Mouse (Mus musculus): ENCODE measurements around the gene Ubxn4.
"Not testable (repeated sequence)": the region's sequence is repeated elsewhere in the genome, so short reads cannot be mapped to it uniquely, and the experiment has no call there.

The Ubxn4 gene

GRCm38 (mm10) chr1:128243627-128243995, at the start of gene Ubxn4:
TSS of gene Ubxn4 (plus strand) at chr1:128243964.
- DNase-seq (ENCODE audit: low spot score) = no peak

DNA sequence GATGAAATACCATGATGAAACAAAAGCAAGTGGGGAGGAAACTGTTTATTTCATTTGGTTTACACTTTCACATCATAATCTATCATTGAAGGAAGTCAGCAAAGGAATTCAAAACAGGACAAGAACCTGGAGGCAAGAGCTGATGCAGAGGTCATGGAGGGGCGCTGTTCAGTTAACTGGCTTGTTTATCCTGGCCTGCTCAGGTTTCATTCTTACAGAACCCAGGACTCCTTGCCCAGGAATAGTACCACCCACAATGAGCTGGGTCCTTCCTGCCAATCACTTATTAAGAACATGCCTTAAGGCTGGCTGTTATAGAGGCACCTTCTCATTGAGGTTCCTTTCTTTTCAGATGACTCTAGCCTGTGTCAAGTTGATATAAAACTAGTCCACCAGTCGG, 49.8 kb upstream of the Ubxn4 start:
- DNase-seq (ENCODE audit: low spot score) = no peak

DNA sequence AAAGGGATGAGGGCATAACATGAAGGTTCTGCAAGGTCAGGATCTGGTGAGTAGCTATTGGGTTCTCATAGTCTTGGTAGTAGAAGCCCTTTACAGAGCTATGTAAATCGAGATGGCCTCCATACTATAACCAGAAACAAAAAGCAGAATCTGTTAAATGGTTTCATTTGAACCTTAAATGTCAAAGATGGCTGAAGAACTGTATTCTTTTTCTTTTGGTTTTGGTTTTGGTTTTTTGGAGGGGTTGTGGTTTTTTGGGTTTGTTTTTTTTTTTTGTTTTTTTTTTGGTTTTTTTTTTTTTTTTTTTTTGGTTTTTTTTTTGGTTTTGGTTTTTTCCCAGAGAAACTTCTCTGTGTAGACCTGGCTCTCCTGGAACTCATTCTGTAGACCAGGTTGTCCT, 46.4 kb upstream of the Ubxn4 start:
- no peak for DNase-seq (ENCODE audit: low spot score)

- DNase-seq (ENCODE audit: low spot score) = no peak
These were observed 30.5 kb upstream of the Ubxn4 start for GRCm38 (mm10) chr1:128213261-128213660.

DNA sequence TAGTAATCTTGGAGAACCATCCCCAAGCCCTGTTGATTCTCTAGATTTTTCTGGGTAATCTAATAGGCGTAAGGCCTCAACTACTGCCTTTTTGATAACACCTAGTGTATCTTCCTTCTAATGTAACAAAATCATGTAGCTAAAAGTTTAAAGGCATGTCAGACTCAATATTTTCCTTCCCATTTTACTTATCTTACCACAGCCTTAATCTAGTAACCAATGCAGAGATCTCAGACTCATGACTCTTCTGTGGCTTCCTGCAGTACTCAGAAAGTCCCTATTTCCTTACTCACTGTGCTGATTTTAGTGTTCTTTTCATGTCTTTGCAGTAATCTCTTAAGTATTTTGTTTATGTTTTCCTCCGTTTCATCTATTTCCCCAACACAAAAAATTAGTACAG, 21.9 kb upstream of the Ubxn4 start:
- no peak for DNase-seq (ENCODE audit: low spot score)

GRCm38 (mm10) chr1:128223304-128223703, 20.5 kb upstream of the Ubxn4 start:
- DNase-seq (ENCODE audit: low spot score) = no peak

DNA sequence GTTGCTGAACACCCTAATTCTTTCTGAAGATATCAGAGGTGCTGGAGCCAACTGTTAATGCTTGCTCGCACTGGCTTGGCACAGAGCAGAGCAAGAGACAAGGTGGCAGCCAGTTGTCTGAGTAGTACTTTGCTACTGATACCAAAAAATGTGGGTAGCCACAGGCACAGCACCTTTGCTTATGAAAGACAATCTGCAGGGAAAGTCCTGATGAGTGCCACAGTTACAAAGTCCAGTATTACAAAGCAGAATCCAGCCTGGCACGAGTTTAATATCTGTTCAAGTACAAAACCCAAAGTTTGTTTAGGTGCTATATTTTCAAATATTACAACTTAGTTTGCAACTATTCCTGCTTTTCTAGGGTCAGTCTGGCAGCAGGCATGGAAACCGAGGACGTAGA, 8.6 kb upstream of the Ubxn4 start:
- no peak for DNase-seq (ENCODE audit: low spot score)

GRCm38 (mm10) chr1:128243996-128244726, 397 bp downstream of the Ubxn4 start:
- DNase-seq (ENCODE audit: low spot score) = peak; percentile 82

GRCm38 (mm10) chr1:128244727-128245355, 1.1 kb downstream of the Ubxn4 start:
- DNase-seq (ENCODE audit: low spot score) = no peak

DNA sequence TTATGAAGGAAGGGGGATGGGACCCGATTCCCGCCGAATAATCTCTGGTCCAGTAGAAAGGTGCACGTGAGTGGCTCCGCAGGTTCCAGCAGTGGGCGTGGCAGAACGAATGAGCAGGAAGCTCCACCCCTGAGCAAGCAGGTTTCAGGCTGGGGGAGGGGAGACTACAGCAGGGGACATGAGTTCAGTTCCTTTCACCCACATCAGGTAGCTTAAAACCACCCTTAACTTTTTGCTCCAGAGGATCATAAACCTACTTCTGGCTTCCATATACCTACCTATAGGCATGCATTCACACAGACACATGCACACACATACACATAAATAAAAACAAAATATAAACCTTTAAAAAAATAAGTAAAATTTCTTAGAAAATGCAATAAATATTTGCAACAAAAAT, 23.3 kb downstream of the Ubxn4 start:
- not testable (repeated sequence) for DNase-seq (ENCODE audit: low spot score)

DNA sequence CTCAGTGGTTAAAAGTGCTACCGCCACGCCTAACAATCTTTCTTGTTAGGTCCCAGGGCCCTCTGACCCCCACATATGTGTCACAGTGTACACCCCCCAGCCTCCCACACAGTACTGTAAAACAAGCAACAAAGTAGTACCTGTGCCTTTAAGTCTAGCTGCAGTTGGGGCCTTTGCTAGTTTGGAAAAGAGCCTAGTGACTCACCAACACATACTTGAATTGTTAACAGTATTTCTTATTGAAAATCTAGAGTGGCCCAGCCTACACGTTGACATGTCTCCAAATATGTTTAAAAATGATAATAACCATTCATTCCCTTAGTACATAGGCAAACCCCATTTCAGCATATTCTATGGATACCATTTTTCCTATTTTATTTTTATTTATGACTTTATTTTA, 27.0 kb downstream of the Ubxn4 start:
- no peak for DNase-seq (ENCODE audit: low spot score)

DNA sequence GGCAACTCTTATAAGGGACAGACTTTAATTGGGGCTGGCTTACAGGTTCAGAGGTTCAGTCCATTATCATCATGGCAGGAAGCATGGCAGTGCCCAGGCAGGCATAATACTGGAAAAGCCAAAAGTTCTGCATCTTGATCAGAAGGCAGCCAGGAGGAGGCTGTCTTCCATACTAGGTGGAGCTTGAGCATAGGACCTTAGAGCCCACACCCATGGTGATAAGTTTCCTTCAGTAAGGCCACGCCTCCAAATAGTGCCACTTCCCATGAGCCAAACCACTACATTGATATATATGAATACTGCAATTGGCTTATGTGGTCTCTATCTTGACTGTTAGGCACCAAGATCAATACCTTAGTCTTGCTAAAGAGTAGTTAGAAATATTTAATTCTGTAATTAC, 32.1 kb downstream of the Ubxn4 start:
- DNase-seq (ENCODE audit: low spot score) = no peak

DNA sequence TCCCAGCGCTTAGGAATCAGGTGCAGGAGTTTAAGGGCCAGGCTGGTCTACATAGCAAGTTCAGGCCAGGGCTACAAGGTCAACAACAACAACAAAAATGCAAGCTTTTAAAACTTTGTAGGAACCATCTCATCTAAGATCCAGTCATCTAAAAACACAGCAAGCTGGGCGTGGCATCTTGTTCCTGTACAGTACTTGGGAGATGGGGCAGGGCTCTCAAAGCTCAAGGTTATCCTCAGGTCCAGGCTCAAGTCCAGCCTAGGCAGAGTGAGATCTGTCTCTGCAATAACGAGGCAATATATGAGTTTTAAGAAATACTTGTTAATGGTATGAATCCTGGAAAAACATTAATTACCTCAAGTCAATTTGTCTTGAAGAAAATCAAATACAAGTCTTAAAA, 34.8 kb downstream of the Ubxn4 start:
- DNase-seq (ENCODE audit: low spot score) = no peak

DNA sequence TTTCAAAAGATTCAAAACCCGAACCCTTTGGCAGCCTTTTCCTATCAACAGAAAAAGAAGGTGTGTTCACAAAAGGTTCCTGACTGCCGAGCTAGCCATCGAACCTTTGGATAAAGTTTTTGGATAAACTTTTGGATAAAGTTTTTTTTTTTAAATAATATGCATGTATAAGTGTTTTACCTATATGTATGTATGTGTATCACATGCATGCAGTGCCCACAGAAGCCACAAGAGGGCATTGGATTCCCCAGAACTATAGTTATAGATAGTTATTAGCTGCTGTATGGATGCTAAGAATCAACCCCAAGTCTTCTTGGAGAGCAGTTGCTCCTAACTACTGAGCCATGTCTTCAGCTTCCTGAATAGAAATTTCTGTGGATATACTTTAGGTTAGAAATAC, 38.0 kb downstream of the Ubxn4 start:
- no peak for DNase-seq (ENCODE audit: low spot score)

- DNase-seq (ENCODE audit: low spot score) = no peak
These were observed 39.2 kb downstream of the Ubxn4 start for GRCm38 (mm10) chr1:128282924-128283323.

- no peak for DNase-seq (ENCODE audit: low spot score)
These were observed 40.5 kb downstream of the Ubxn4 start for GRCm38 (mm10) chr1:128284157-128284690.

GRCm38 (mm10) chr1:128285136-128285535, 41.4 kb downstream of the Ubxn4 start:
- DNase-seq (ENCODE audit: low spot score) = no peak

- no peak for DNase-seq (ENCODE audit: low spot score)
These were observed 46.5 kb downstream of the Ubxn4 start for GRCm38 (mm10) chr1:128290295-128290694.

- DNase-seq (ENCODE audit: low spot score) = no peak
These were observed 49.8 kb downstream of the Ubxn4 start for GRCm38 (mm10) chr1:128293524-128293923.

DNA sequence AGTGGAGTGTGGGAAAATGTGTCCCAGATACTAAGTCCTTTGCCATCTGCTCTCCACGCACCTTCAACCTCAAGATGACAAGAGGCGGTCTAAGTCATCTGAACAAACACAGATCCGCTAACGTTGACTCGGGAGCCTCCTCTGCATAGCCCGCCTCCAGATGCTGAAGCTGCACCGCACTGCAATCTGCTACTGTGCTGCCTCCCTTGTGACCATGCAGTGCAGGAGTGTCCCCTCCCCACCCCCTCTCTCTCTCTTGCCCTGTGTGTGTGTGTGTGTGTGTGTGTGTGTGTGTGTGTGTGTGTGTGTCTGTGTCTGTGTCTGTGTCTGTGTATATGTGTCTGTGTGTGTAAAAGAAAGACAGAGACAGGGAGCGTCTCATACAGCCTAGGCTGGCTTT, 51.5 kb downstream of the Ubxn4 start:
- no peak for DNase-seq (ENCODE audit: low spot score)

- no peak for DNase-seq (ENCODE audit: low spot score)
These were observed 52.2 kb downstream of the Ubxn4 start for GRCm38 (mm10) chr1:128295717-128296528.

GRCm38 (mm10) chr1:128303900-128304299, 60.1 kb downstream of the Ubxn4 start:
- DNase-seq (ENCODE audit: low spot score) = no peak

DNA sequence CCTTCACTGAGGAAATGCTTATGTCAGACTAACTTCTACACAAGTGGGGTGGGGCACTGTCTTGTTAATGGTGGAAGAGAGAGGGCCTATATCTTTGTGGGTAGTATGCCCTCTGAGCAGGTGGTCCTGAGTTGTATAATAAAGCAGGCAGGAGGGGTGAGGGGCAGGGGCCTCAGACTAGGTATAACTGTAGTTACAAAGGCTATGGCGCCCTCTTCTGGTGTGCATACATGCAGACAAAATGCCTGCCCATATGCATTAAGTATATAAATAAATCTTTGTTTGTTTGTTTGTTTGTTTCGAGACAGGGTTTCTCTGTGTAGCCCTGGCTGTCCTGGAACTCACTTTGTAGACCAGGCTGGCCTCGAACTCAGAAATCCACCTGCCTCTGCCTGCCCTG, 65.3 kb downstream of the Ubxn4 start:
- no peak for DNase-seq (ENCODE audit: low spot score)

All from ovary, postnatal 10 days (tissue).